1 mouse cellular context compared by ENCODE assay signal in the genomic region with DNA sequence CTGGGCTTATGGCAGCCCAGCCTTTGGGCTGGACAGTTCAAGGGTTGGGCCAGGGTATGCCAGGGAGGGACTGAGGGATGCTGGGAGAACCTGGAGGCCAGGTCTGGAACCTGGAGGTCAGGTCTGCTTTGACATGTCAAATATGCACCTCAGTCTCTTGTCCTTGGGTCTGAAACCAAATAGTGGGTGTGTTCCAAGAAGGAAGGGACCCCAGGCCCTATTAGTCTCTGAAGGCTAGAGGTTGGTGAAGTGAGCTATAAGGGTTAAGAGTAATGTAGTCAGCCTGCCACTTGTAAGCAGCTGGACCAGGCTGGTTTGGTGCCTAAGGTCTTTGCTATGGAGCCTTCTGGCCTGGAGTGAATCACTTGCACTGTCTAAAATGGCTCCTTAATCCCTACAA.
TF ChIP-seq lines count a peak whose summit lies in the region.

No protein-coding gene starts in this region.

TF ChIP-seq in MEL, 35 proteins besides CTCF, POLR2A, EP300 and RAD21:
- no peak for TF ChIP-seq MAZ (IDR thresholded peaks at IDR 0.05; ENCODE audit: low read depth, low read length)
